Mouse (Mus musculus): ENCODE measurements around the gene Nmd3. TPM values are rescaled to one million over a fixed set of nuclear protein-coding genes. Genes with fewer than 3 reads are reported as not detected.

Nmd3 gene
- total RNA-seq (2021), result 10 to 100 TPM; 48.4 to 52.7 TPM

GRCm38 (mm10) chr3:69721814-69722186 is at the start of gene Nmd3:
Nmd3 (plus strand) TSS chr3:69721985.
- peak; percentile 81 to 82 for DNase-seq (ENCODE audit: low spot score in 2 of 2)
- intact Hi-C loops (cut with DNase I), result loop anchor here (5.0 kb wide), 2 partner anchors 124 to 404 kb away; partner anchors contain the start of genes B3galnt1 and Ppm1l

GRCm38 (mm10) chr3:69673351-69673750 is 48.4 kb upstream of the Nmd3 start:
- peak; percentile 52 to 53 for DNase-seq (ENCODE audit: low spot score in 2 of 2)
- intact Hi-C loops (cut with DNase I), result no loop called here

DNA sequence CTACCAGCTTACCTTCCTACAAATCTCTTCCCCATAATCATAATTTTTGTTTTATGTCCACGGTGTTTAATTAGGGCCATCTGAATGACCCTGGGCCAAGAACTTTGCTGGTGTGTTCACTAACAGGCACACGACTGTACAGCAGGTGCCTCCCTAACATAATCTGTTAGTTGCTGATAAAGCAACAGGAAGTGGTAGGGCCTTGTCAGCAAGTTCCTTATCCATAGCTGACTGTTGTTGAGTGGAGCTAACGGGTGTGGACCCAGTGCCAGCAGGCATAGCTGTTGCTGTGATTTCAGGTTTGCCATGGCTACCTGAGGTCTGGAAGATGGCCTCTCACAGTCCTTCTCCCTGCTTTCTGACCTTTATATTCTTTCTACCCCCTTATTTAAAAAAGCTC is 47.6 kb upstream of the Nmd3 start:
- intact Hi-C loops (cut with DNase I), result no loop called here
- DNase-seq (ENCODE audit: low spot score in 2 of 2), result no peak

DNA sequence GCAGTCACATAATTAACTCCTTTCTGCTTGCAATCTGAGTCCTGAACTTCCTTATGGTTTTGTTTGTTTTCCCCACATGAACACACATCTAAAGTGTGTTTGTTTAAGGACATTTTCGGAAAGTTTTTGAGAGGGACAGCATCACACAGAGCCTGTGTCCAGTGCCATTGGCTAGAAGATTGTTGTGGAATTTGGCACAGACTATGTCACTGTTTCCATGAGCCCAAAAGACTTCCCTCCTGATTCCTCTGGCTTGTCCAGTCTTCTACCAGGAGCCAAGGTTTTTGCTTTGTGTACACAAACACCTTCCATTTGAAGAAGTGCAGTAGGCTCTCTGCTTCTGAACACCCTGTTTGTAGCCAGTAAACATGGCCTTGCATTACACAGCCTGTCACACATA is 32.0 kb upstream of the Nmd3 start:
- DNase-seq (ENCODE audit: low spot score in 2 of 2), result no peak

DNA sequence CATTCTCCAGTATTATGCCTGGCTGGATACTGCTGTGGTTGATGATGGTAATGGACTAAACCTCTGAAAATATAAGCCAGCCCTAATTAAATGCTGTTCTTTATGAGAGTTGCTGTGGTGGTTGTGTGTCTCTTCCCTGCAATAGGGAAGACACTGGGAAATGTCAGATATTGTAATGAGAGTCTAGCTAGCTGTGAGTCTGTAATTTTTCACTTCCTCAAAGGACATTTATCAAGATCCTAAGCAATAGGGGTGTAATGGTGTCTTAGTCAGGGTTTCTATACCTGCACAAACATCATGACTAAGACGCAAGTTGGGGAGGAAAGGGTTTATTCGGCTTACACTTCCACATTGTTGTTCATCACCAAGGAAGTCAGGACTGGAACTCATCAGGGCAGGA is 30.8 kb upstream of the Nmd3 start:
- DNase-seq (ENCODE audit: low spot score in 2 of 2), result no peak
- intact Hi-C loops (cut with DNase I), result no loop called here

More for the DNA sequence above, 32.0 kb upstream of the Nmd3 start:
- intact Hi-C loops (cut with DNase I), result no loop called here

DNA sequence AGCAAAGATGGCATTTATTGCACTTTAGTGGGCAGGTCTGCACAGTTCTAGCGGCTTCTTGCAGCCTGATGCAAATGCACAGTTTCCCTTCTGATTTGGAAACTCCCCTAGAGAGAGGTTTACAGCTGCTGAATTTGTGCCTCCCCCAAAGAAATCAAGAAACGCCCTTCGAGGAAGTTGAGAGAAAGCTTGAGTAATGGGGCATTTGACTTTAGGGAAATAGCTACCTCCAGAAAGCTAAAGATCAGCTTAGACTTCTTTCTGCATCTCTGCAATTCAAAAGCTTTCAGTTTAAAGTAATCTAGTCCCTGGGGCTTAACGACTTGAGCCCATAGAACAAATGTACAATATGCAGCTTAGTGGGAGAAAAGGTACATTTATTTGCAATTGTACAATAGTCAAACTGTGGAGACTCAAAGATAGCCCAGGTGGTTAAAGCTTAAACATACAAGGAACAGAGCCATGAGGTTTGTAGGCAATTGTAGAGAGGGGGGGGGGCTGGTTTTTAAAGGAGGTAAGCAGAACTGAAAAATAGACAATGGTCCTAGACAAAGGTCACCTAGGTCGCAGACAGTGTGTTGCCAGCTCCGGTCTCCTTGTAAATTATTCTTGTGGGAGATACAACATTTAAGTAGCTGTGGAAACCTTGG is 21.8 kb upstream of the Nmd3 start:
- intact Hi-C loops (cut with DNase I), result loop anchor here (5.0 kb wide), 2 partner anchors 103 to 218 kb away; partner anchors contain the start of gene B3galnt1
- no peak for DNase-seq (ENCODE audit: low spot score in 2 of 2)

- DNase-seq (ENCODE audit: low spot score in 2 of 2), result no peak
- intact Hi-C loops (cut with DNase I), result loop anchor here (5.0 kb wide), 2 partner anchors 105 to 220 kb away; partner anchors contain the start of gene B3galnt1
Measured at GRCm38 (mm10) chr3:69701905-69702304, 19.9 kb upstream of the Nmd3 start.

- no peak for DNase-seq (ENCODE audit: low spot score in 2 of 2)
- intact Hi-C loops (cut with DNase I), result loop anchor here (5.0 kb wide), 2 partner anchors 105 to 220 kb away; partner anchors contain the start of gene B3galnt1
Measured at GRCm38 (mm10) chr3:69702421-69702820, 19.4 kb upstream of the Nmd3 start.

- intact Hi-C loops (cut with DNase I), result loop anchor here (5.0 kb wide), 1 partner anchor 217 kb away; no protein-coding TSS in a partner anchor
- no peak for DNase-seq (ENCODE audit: low spot score in 2 of 2)
Measured at GRCm38 (mm10) chr3:69709043-69709929, 12.5 kb upstream of the Nmd3 start.

DNA sequence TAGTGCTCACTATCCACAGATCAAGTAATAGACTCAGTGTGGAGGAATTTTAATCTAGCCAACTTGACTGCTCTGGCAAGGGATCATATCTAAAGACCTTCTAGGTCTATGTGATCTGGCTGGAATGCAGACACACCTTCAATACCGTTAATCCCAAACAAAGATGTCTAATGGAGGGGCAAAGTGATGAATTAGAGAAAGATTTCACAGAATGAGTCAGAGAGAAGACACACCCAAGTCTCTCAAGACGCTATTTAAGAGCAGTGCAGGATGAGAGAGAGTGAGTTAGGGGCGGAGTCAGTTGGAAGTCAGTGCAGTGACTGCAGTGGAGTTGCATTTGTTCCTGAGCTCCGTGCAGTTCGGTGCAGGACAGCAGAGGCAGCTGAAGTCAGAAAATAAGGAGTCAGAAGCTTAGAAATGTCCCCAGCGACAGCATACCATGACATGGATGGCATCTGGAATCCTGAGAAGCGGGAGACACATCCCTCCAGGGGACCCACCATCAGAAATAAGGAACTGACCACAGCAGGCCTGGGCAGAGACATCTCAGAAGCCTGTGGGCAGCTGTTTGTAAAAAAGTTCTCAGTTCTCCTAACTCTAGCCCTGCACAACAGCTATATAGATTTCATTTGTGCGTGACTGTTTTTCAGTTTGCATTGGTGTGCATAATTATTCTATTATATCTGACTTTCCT is 9.7 kb upstream of the Nmd3 start:
- DNase-seq (ENCODE audit: low spot score in 2 of 2), result no peak
- intact Hi-C loops (cut with DNase I), result no loop called here

DNA sequence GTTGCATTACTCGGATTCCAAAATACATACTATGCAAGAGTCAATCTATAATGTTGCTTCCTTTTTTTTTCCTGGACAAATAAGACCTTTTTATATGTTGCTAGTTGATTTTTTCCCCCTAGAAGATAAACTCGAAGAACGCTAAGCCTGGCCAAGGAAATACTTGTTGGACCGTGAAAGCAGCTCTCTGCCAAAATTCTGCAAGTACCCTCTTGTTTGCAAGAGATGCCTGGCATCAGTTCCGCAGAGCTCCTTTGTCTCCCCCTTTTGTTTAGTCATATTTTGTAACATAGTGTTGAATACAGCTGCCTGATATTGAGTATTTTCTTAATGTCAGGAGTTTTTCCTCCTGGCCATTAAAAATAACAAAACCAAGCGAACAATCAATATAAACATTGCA is 4.3 kb upstream of the Nmd3 start:
- no peak for DNase-seq (ENCODE audit: low spot score in 2 of 2)
- intact Hi-C loops (cut with DNase I), result no loop called here

DNA sequence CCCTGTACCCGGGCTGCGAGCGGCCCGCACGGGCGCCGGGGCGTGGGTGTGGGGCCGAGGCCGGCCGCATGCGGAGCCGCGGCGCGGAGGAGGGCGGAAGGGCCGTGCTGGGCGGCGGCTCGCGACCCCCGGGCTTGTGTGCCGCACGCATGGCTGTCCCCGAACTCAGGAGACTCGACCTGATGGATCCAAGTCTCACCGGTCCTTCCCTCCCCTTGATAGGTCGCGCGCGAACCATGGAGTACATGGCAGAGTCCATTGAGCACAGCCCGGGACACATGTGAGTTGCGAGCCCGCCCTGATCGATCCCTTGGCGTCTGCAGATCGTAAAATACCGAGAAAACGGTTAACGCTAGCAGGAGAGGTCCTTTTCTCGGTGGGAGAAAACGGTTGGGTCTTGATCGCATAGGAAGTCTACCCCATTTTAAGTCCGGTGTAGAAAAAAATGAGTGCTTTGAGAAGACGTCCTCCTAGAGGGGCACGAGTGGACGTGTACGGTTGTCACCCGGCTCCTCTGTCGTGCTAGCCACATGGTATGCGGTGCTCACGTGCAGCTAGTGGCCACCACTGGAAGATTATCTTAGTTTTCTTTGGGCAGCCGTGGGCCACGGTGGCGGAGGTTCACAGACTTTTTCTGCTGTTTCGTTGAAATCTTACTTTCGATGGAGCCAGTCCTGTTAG is 542 bp downstream of the Nmd3 start:
- peak; percentile 29 to 36 for DNase-seq (ENCODE audit: low spot score in 2 of 2)
- intact Hi-C loops (cut with DNase I), result loop anchor here (5.0 kb wide), 2 partner anchors 125 to 405 kb away; partner anchors contain the start of genes B3galnt1 and Ppm1l

DNA sequence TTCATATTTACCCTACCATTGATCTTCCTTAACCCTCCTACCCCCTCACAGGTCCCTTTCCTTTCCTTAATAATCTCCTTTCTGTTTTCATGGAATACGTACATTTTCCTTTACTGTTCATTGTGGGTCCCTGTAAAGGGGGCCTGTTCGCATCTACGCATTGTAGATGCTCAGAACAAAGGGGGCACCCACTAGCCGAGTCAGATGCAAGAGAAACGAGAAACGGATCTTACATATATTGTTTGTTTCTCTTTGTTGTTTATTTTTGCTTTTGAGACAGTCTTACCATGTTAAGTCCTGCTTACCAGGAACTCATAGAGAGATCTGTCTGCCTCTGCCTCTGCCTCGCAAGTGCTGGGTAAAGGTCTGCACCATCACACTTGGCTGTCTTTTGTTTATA is 1.4 kb downstream of the Nmd3 start:
- intact Hi-C loops (cut with DNase I), result loop anchor here (5.0 kb wide), 2 partner anchors 126 to 406 kb away; partner anchors contain the start of genes B3galnt1 and Ppm1l
- DNase-seq (ENCODE audit: low spot score in 2 of 2), result no peak

DNA sequence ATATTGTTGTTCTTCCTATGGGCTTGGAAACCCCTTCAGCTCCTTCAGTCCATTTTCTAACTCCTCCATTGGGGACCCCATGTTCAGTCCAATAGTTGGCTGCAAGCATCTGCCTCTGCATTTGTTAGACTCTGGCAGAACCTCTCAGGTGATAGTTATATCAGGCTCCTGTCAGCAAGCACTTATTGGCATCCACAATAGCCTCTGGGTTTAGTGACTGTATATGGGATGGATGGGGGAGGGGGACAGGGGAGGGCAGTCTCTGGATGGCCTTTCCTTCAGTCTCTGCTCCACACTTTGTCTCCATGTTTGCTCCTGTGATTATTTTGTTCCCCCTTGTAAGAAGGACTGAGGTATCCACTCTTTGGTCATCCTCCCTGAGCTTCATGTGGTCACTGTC is 9.1 kb downstream of the Nmd3 start:
- intact Hi-C loops (cut with DNase I), result no loop called here
- no peak for DNase-seq (ENCODE audit: low spot score in 2 of 2)

DNA sequence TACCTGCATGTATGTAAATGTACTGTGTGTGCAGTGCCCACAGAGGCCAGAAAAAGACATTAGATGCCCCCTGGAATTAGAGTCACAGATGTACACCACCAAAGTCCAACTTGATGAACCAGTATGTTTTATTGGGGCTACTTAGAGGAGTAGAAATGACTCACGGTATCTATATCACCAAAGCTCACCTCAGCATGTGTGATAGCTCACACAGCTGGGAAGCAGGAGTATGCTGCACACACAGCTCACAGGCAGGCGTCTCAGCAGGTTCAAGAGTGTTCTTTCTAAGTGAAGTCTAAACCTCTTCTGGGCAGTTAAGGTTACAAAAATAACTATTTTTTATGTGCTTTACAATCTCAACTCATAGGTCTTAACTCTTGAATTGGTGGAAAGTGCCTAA is 12.2 kb downstream of the Nmd3 start:
- DNase-seq (ENCODE audit: low spot score in 2 of 2), result no peak
- intact Hi-C loops (cut with DNase I), result no loop called here

GRCm38 (mm10) chr3:69755192-69755591 is 33.4 kb downstream of the Nmd3 start:
- intact Hi-C loops (cut with DNase I), result no loop called here
- DNase-seq (ENCODE audit: low spot score in 2 of 2), result no peak

GRCm38 (mm10) chr3:69755968-69756367 is 34.2 kb downstream of the Nmd3 start:
- intact Hi-C loops (cut with DNase I), result loop anchor here (2.0 kb wide), 1 partner anchor 143 kb away; no protein-coding TSS in a partner anchor
- DNase-seq (ENCODE audit: low spot score in 2 of 2), result no peak

DNA sequence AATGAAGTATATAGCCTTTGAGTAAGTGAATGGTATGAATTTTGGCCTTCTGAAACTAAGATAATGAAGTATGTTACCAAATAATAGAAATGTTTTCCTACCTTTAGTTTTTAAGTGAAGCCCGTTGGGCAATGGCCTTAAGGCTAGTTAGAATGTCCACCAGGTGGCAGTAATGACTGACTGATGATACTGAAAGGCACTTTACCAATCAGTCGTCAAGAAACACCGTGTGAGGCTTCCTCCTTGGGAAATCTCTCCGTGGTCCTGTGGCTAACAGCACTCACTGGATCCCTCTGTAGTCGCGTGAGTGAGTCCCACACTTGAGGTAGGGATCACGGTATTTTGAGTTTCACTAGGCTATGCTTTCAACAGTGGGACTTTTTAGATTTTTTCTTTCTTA is 34.7 kb downstream of the Nmd3 start:
- intact Hi-C loops (cut with DNase I), result loop anchor here (2.0 kb wide), 1 partner anchor 142 kb away; no protein-coding TSS in a partner anchor
- peak in 1 of 2 experiments; percentile 42 for DNase-seq (ENCODE audit: low spot score in 2 of 2)

GRCm38 (mm10) chr3:69757456-69757855 is 35.7 kb downstream of the Nmd3 start:
- no peak for DNase-seq (ENCODE audit: low spot score in 2 of 2)
- intact Hi-C loops (cut with DNase I), result loop anchor here (2.0 kb wide), 1 partner anchor 141 kb away; no protein-coding TSS in a partner anchor
